Mouse (Mus musculus) embryo, embryonic 11 days (tissue): ENCODE measurements around the gene Cdc42bpb.
A peak's percentile ranks its signal among the peaks of the same experiment; 100 is the strongest.

Source experiments
- DNase-seq: peaks from one replicate; pipeline ENCODE4 v3.0.0-alpha.2; 2015

Cdc42bpb gene

DNA sequence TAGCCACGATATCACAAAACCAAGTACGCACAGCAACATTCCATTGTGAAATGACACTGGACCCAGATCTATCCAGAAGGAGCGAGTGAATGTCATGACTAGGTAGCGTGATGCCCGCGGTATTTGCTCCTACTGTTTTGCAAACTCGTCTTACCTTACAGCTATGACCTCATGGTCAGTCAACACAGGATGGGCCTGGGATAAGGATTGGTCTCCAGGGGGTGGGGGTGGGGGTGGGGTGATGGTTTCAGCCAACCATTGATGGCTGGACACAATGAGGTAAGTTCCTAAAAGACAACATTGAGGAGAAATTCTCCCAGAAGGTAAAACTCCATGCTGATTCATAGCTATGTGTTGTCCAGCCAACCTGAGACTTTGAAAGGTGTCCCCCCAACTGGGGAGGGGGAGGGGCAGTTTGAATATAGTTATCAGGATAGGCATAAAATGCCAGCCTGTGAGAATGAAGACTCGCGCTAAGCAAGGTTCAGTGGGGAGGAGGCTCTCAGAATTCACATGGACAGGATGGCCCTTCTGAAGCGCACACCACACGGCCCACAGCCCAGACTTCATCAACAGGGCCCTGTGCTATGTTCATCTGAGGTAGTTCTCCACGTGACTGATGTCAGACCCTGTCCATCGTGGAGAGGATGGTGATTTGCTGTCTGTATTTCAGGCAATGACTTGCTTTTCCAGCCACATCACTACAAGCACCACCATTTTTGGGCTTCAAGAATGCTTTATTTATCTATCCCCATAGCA is 8.5 kb upstream of the Cdc42bpb start:
- no peak for DNase-seq

DNA sequence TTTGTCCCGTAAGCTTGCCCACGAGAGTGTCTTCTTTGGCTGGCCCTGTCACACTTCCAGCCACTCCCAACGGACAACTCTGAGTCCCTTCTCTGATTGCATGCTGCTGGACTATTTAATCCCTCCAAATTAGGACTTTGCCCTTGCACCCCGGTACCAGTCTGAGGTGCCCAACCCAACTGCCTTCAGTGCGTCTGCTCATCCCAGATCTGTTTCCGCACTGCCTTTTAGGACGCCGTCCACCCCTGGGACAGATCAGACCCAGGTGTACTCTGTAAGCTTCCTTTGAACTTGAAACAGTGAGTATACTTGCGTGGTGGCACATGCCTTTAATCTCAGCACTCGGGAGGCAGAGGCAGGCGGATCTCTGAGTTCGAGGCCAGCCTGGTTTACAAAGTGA is 1.3 kb upstream of the Cdc42bpb start:
- DNase-seq, result no peak

DNA sequence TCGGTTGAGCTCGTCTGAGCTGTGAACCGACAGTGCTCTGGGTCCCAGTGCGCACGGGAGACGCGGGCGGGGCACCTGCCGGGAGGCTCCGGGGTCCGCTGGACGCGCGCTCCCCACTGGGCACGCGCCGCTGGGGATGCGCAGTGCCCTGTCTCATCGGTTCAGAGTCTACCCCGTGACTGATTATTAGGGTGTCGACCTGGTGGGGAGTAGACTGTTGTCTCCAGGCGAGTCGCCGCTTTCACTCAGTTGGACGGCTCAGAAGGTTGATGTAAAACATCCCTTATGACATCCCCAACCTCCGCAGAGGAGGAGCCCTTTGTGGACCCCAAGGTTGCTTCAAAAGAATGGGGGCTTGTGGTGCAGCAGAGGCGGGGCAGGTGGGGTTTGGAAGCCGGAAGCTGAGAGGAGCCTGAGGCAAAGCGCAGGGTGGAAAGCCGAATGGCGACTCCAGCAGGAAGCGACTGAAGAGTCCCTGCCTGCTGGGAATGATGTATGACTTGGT is 520 bp upstream of the Cdc42bpb start:
- peak; percentile 70 for DNase-seq

DNA sequence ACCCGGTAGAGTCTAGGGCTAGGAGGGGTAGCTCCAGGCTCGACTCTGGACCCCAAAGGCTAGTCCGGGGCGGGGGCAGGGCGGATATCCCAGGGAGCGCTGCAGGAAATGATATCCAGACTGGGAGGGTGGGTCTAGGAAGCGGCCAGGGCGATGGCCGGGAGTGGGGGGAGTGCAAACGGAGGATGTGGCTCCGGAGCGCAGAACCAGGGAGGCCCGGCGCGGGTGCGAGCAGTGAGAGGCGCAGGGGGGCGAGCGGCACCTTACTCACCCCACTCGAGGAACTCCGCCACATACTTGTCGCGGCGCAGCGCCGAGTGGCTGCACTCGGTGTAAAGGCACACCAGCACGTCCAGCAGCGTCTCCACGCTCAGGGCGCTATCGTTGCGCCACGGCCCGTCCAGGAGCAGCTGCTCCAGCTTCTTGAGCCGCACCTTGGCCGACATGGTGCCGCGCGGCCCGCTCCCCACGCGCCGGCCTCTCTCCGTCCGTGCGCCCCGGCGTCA is 639 bp downstream of the Cdc42bpb start:
- peak; percentile 62 for DNase-seq

DNA sequence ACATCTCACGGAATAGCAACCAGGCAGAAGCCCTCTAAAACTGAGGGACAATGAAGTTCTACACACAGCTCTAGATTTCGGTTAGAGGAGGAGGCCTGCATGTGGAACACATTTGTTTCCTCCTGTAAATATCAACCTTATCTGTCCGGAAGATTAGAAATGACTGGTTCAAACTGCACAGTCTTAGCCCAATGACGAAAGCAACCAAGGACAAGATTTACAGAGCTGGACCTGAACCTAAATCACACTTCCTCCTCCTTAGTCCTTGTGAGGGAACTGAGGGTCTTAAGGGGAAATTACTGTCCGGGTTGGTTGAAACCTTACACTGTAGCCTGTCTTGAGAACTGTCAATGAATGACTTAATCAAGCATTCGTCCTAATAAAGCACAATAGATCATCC is 1.5 kb downstream of the Cdc42bpb start:
- DNase-seq, result no peak

DNA sequence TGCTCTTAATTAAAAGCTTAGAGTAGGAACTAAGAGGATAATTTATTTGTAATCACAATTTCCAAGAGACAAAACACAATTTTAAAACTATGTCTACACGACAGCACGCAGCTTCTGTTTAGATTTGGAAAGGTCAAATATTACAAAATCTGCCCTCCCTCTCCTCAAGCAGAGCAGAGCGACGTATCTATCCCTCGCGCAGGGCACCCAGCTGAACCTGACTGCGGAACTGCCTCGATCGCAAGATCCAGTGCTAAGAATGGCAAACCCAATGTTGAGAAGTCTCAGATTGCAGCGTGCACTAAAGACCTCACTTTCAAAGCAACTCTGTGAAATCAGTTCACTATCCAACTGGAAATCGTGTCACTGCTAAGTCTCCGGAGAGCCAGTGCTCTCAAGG is 2.0 kb downstream of the Cdc42bpb start:
- DNase-seq, result no peak

DNA sequence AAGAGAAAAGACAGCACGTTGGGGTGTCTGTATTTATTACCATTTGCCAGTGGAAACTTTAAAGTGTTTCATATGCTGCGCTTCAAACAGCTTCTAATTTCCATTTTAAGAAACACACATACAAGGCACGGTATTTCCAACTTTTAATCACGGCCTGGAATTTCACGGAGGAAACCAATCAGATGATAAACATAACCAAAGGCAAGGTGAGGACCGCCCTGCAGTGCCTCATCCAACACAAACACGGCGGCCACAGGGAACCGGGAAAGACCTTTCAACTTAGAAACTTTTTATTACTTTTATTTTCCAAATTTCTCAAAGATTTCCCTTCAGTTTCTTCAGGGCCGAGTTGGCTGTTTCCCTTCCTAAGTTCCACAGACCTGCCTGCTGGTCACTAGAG is 2.8 kb downstream of the Cdc42bpb start:
- no peak for DNase-seq

DNA sequence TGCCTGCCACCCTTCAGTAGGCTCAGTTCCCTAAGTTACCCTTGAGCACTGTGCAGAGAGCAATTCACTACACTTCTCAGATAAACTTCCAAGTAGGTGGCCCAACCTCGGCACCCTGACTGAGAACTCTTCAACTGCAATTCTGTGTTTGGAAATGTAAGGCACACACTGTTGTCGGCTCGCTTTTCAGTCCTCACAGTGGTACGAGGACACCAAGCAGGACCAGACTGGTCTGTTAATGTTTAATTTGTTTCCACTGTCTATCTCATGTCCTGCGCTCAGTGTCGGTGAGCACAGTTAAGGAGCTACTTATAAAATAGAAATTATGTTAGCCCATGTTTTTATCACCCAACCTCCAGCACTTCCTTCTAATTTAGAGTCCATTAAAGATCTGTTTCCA is 4.1 kb downstream of the Cdc42bpb start:
- DNase-seq, result no peak

DNA sequence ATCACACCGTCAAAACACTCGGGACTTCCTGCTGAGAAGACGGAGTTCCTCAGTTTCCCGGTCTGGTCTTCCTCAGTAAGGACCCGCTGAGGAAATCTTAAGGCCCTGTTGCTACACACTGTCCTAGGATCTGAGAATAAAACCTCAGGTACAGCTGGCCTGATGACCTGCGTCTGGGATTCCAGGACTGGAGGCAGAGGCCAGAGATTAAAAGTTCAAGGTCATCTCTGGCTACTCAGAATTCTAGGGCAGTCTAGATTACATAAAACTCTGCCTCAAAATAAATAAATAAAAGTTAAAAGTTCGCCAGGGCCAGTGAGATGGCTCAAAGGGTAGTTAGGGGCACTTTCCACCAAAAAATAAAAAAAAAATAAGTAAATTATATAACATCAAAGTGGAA is 5.6 kb downstream of the Cdc42bpb start:
- DNase-seq, result no peak

DNA sequence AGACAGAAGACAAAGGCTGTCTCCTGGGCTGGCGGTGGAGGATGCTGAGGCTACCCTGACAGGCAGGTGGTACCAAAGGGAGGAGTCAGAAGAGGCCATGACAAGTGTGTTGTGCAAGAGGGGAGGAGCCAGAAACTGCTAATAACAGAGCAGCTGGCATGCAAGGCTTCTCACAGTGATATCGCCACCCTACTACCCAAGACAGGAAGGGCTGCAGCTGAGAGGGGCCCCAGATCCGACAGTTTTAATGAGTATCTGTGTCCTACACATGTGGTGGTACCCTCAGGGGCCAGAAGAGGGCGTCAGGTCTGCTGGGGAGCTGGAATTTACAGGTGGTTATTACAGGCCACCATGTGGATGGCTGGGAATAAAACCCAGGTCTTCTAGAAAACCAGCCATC is 7.3 kb downstream of the Cdc42bpb start:
- no peak for DNase-seq

DNA sequence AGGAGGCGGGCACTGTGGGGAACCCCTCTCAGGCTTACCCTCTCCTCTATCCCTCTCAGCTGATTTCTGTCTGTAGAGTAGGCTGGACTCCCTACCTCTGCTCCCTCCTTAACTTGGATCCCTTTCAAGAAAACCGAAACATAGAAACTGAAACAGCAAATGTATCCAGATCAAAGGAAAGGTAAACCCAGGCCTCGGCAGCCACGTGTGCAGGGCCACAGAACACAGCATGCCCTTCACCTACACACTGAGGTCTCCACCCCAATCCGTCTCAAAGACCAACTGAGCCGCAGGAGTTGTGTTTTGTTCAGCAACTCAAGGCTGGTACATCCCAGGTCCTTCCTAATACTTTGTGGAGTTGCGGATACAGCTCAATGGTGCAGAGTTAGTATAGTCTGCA is 10.5 kb downstream of the Cdc42bpb start:
- DNase-seq, result no peak

DNA sequence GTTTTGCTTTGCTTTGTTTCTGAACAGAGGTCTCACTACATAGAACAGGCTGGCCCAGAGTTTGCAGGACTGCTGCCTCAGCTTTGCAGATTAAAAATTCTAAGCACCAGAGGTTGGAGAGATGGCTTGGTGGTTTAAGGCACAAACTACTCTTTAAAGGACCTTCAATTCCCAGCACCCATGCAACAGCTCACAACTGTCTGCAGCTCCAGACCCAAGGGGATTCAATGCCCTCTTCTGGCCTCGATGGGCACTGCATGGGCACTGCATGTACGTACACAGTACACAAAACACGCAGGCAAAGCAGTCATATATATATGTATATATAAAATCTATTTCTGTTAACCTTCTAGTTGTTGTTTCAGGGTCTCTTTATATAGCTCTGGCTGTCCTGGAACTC is 13.3 kb downstream of the Cdc42bpb start:
- no peak for DNase-seq

DNA sequence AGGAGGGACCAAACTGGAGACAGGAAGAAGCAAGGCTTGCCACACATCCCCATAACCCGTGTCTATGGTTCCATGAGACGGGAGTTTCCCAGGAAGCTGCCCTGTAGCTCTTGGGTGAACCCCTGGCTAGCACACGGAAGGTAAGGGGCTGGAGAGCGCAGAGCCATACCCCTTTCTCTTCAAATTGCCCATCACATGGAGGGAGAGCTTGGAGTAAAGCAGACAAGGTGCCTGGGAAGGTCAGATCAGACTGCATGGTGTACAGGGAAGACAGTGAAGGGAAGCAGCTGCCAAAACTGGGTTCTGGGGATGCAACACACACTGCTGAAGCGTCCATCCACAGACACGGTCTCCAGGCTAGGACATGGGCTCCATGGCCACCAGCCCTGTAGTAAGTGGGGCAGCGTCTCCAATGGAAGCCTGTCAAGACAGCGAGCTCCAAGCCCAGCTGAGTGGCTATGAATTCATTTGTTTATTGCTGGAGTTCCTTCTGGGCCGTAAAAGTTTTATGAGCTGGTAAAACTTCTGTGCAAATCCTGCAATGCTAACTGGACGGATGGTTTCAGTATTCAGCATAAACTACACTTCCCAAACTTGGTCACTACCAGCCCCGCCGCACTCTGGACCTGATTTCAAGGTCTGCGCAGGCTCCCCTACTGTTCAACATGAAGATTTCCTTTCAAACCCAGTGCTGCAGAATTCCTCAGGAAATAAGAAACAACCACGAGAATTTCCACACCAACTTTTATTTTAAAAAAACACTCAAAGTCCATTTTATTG is 16.0 kb downstream of the Cdc42bpb start:
- no peak for DNase-seq

DNA sequence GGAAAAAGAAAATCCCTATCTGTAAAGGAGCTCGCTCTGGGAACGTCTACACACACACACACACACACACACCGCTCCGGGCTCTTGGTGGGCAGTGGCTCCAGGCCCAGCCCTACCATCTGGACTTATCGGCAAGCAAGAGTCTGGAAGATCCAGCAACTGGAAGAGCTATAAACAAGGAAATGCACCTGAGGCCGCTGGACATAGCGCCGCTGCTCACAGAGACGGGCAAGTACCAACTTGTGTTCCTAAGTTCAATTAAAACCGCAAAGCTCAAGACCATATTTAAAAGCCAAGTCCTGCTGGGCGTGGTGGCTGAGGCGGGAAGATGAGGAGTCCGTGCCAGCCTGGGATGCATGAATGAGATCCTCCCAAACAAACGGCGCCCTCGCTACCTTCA is 16.8 kb downstream of the Cdc42bpb start:
- DNase-seq, result no peak

DNA sequence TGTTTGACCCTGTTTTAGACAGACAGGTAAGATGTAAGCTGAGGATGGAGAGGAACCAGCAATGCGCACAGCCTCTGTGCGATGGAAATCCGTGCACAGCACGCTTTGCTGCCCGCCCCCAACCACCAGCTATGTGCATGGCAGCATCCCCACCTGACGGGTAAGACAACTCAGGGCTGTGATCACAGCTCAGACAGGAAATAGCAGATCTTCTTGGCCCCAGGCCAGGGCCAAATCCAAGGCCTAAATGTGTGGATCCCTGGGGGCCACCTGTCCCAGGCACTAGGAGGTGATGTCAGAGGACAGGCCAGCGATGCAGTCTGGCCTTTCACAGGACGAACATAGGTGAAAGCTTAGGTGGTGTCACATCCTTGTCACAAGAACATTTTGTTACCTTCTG is 21.3 kb downstream of the Cdc42bpb start:
- DNase-seq, result no peak

DNA sequence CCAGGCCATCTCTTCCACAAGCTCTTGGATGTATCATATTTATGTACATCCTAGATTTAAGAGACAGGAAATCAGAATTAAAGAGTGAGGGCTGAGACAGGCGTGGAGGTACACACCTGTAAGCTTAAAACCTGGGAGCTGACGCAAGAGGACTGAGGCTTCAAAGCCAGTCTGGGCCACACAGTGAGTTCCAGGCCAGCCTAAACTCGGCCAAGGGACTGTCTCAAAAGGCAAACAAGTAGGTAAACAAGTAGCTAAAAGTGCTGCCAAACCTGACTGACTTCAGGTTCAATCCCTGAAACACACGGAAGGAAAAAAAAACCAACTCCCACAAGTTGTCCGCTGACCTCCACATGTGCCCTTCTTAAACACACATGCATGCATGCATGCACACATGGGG is 23.4 kb downstream of the Cdc42bpb start:
- DNase-seq, result no peak

DNA sequence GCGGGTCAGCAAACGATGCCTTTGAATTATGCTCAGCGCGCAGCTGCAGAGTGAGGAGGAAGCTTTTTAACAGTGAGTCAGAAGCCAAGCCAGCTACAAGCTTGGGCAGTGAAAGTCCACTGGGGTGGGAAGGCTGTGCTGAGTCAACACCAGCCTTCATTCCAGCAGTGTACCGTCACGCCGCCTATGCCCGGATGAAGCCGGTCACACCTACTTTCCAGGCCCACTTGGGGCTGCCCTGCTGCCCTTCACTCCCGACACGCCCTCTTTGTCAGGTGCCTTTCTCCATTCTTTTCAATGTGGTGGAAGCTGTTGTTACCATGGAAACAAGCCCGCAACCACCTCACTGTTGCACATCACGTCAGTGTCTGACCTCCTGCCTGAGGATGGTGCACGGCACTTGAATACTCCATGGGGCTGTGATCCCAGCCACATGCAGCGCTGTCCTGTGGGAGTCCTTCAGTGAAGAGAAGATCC is 24.0 kb downstream of the Cdc42bpb start:
- peak; percentile 19 for DNase-seq

DNA sequence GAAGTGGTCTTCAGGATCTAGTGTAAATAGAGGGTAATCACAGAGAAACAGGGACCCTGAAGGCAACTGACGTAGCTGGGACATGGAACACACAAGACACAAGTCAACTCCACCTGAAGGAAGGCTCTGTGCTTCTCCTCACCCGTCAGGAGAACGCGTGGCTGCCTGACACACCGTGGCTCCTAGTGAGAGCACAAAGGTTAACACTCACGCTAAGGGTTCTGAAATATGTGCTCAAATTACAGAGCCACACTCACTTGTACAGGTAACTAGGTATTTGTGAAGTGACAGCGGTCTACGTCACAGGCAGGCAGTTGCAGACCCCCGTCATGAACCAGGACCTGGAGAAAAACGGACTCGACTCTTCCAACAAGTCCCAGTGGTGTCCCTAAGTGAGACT is 24.5 kb downstream of the Cdc42bpb start:
- no peak for DNase-seq

DNA sequence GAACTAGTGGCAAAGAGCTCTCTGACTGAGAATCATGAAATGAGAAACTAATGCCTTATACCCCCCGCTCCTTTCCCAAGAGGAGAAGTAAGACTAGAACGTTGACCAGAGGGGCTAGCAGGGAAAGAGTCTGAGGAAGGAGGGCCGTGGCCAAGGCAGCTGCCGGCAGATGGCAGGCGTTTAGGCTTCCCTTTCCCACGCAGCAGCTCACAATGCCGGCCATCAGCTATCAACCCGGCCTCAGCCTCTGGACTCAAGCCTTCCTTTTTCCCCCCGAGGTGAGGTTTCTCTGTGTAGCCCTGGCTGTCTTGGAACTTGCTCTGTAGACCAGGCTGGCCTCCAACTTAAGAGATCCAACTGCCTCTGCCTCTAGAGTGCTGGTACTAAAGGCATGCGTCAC is 25.0 kb downstream of the Cdc42bpb start:
- DNase-seq, result no peak

DNA sequence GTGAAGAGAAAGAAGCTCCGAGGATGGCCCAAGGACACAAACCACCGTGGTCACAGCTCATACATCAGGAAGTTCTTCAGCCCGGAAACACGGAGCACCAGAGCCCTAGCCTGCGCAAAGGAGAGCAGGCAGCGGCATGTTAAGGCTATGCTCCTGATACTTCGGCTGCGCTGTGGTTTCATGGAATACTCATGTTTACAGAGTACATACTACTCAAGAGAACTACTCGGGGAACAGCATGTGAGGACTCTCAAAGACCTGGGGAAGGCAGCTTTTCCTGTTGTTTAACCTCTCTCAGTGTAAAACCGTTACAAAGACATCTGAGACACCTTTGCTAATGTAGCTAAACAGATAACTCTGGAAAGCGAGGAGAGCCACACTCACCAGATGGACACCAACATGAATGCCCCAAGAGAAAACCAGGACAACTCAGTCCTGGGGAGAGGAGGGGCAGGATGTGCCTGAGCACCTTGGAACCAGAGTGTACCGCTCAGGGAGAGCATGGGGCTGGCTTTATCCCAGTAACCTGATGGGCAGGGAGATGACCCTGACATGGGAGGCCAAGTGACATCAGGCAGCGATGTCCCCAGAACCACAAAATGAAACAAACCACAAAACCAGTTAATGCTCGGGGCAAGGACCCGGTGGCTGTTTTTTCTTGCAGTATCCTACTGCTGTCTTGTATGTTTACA is 27.8 kb downstream of the Cdc42bpb start:
- DNase-seq, result no peak

DNA sequence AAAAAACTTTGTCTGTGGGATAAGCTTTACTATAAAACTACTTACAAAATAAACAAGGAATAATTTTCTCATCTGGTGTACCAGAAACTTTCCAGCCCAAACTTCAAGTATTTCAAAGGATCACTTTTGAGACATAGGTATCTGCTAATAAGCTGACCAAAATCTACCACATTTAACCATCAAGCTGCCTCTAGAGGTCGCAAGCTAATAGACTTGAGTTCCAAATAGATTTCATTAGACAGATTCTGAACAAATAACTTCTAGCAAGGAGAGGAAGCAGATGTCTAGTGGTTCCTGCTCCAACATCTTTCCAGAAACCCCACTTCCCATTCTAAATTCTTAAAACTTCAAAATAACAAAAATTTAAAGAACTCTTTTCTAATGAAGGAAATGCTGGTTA is 33.6 kb downstream of the Cdc42bpb start:
- DNase-seq, result no peak

DNA sequence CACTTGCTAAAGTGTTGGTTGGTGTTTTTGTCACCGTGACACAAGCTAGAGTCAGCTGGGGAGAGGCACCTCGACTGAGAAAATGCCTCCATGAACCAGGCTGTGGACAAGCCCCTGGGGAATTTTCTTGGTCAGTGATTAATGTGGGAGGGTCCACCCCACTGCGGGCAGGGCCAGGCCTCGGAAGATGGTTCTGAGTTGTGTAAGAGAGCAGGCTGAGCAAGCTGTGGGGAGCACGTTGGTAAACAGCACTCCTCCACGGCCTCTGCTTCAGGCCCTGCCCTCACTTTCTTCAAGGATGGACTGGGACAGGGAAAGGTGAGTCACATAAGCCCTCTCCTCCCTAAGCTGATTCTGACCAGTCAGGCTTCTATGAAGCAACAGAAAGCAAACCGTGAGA is 36.8 kb downstream of the Cdc42bpb start:
- no peak for DNase-seq

DNA sequence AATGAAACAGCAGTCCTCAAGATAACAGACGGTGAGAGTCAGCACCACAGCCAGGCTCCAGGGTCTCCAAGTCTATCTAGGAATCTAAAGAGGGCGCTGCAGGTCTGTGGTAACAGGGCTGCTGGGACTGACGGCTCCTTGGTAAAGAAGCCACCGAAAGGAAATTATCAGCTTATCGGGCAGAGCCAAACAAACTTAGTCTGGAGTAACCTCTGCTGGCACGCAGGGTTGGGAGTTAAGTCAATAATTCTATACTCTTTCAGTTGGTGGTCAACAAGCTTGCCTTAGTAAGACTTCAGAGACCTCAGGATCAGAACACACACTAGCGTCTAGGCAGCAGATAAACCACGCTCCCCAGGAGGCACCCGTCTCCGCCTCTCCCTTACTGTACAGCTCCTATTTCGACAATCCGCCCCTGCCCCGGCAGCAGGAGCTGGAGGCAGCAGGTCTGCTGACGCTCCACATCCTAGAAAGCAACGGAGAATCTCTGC is 39.6 kb downstream of the Cdc42bpb start:
- peak; percentile 13 for DNase-seq
